Mouse (Mus musculus): ENCODE measurements around the gene Eprs.
A peak's percentile ranks its signal among the peaks of the same experiment; 100 is the strongest.

The Eprs gene

DNA sequence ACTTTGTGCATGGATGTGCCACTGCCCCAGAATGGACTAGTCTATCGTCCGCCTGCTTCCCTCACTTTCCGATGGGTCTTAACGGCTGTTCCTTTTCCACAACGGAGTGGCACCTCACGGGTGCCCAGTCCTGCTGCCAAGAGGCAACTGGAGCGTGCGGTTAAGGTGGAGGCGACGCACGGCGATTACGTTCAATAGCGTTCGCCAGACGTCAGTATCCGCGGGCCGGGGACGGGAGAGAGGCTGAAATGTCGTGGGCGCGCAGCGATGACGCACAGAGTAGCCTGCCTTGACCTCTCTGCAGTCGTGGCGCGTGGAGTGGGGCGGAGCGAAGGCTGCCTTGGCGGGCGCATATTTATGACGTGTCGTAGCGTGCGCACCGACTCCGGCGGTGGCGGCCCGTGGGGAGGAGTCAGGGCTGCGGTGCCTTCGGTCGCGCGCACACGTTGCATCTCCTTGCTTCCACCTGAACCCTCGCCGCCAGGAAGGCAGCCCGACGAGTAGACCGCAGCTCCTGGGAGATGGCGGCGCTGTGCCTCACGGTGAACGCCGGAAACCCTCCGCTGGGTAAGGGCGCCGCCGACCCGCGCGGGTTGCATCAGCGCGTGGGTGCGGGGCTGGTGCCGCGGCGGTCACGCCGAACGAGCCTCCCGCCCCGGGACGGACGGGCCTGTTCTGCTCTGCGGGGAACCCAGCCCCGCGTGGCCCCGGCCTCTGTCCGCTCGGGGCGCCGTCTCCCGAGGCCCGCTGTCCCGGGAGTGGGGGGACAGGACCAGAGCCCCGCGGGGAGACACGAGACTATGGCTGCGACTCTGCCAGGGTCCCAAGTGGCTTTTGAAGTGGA is at the start of gene Eprs:
Gene Eprs, plus strand, starts transcription at position 368 of the 844 bp plus-strand sequence.
- peak; percentile 32; the same call in 1 of the 2 replicates for TF ChIP-seq GATA4 (IDR thresholded peaks at IDR 0.05; ENCODE audit: insufficient replicate concordance, low read length)

DNA sequence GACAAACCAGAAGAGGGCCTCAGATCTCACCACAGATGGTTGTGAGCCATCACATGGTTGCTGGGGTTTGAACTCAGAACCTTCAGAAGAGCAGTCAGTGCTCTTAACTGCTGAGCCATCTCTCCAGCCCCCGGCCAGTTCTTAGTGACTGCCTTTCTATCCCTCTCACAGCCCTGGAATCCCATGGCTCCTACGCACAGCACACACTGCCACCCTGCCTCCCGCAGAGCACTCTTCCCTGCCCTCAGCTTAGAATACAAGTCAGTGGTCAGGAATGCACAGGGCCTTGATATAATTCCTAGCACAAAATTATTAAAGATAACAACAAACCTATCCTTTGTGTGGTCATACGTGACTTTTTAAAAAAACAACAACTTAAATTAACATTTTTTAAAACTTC is 48.3 kb upstream of the Eprs start:
- no peak for TF ChIP-seq GATA4 (IDR thresholded peaks at IDR 0.05; ENCODE audit: insufficient replicate concordance, low read length)

DNA sequence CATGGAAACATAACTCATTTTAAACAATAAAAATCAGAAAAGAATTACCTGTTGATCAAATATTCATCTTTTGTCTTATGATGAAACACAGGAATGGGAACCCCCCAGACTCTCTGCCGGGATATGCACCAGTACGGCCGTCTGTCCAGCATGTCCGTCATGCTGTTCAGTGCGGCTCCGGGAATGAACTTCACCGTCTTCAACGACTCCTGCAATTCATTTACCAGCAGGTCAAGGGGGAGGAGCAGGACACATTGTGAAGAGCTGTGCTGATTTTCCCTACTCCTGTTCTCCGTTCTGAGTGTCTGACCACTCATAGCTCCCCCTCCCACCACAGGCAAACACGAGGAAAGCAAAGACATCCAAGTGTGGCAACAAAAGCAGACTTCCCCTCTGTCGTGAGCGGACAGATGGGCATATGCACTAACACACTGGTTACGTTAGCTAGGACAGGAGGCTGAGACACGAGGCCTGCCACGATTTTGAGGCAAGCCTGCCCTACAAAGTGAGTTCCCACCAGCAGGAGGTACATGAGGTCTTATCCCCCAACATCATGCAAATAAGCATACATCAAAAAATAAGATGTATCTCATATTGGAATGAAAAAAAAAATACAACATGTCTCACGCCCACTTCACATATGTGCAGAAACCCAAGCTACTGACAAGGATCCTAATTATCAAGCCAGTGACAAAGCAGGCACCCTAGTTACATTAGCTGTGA is 46.8 kb upstream of the Eprs start:
- TF ChIP-seq GATA4 (IDR thresholded peaks at IDR 0.05; ENCODE audit: insufficient replicate concordance, low read length), result no peak

DNA sequence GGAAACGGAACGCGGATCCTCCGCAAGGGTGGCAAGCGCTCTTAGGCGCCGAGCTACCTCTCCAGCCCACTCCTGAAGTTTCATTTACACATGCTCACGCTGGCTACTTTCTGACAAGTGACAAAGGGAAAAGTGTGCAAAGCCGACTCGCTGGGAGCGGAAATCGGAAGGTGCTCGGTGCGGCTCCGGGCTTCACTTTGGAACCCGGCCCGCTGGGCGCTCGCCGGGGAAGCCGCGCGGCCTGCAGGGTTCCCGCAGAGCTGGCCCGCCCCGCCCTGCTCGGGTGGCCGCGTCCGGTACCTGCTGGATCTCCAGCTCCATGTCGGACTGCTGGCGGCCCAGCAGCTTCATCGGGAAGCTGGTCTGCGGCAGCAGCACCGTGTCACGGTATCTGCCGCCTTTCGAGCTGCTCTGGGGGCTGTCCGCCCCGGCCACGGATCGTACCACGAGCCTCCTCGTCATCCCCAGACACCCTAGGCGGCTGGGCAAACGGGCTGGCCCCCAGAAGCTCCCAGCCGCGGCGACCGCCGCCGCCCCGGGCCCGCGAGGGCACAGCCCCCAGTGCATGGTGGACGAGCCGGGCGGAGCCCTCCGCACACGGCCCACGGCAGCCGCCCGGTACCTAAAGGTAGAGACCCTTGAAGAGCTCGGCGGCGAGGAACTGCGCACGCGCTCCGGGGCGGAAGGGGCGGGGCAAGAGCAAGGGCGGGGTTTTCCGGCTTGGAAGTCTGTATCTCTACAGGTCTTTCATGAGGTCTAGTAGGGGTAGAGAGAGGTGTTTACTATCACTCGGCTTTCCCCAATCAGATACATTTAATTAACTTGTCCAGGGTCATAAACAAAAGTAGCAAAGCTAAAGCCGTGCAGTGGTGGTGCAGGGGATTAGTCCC is 33.9 kb upstream of the Eprs start, which contains the start of gene Iars2:
Gene Iars2, minus strand, starts transcription at position 676 of the 890 bp plus-strand sequence.
- peak; percentile 8; the same call in 1 of the 2 replicates for TF ChIP-seq GATA4 (IDR thresholded peaks at IDR 0.05; ENCODE audit: insufficient replicate concordance, low read length)

DNA sequence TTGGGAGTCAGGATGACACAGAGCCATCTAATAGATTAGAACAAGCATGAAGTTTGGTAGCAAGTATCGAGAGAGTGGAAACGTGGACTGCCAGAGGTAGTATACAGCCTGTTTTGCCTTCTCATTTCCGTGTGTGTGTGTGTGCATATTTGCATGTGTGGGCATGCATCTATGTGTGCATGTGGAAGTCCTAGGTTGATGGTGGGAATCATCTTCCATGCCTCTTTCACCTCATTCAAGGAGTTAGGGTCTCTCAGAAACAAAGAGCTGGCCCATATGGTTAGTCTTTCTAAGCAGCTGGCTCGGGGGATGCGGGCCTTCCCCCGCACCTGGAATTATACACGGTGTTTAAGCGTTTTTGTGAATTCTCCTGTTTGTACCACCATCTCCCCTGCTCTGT is 33.0 kb upstream of the Eprs start:
- no peak for TF ChIP-seq GATA4 (IDR thresholded peaks at IDR 0.05; ENCODE audit: insufficient replicate concordance, low read length)

DNA sequence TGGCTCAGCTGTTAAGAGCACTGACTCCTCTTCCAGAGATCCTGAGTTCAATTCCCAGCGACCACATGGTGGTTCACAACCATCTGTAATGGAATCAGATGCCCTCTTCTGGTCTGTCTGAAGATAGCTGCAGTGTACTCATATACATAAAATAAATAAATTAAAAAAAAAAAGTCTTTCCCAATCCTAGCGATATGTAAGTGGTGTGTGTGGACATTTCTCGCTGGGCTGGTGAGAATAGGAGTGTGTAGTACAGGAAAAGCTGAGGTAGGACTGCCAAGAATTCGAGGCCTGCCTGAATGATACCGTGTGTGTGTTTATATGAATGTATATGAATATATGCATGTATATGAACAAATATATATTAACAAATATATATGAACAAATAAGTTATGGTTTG is 31.5 kb upstream of the Eprs start:
- TF ChIP-seq GATA4 (IDR thresholded peaks at IDR 0.05; ENCODE audit: insufficient replicate concordance, low read length), result no peak

DNA sequence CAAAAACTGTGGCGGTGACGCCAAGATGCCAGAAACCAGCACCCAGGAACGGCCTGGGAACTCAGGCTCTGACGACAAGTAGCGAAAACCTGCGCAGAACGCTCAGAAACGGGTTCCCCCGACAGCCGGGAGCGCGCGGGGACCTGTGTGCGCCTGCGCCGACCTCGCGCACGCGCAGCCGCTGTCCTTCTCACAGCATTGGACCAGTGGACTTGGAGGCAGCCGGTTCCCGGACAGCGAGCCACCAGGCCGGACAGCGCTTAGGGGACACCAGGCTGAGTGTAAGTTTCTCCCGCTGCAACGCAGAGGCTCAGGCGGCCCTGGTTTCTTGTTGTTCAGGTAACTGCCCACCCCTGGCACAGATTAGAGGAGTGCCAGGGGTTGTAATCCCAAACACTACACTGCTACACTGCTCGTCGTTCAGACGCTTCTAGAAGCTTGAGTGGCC is 30.8 kb upstream of the Eprs start, which contains the start of gene Bpnt1:
Gene Bpnt1, plus strand, starts transcription at position 167 of the 448 bp plus-strand sequence.
- no peak for TF ChIP-seq GATA4 (IDR thresholded peaks at IDR 0.05; ENCODE audit: insufficient replicate concordance, low read length)

DNA sequence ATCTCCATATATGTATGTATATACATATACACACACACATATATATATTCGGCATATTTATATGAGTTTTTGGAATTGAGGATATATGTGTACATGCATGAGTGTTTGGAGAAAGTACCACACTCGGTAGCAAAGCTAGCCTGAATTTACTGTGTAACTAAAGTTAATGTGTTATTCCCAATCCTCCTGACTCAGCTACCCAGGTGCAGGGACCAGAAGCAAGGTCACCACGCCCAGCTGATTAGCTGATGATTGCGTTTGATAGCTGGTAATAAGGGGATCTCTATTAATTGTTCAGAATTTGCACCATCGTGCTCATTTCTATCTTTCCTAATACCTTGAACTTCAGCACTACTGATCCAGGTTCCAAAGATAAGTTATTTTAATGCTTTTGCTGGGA is 29.2 kb upstream of the Eprs start:
- no peak for TF ChIP-seq GATA4 (IDR thresholded peaks at IDR 0.05; ENCODE audit: insufficient replicate concordance, low read length)

DNA sequence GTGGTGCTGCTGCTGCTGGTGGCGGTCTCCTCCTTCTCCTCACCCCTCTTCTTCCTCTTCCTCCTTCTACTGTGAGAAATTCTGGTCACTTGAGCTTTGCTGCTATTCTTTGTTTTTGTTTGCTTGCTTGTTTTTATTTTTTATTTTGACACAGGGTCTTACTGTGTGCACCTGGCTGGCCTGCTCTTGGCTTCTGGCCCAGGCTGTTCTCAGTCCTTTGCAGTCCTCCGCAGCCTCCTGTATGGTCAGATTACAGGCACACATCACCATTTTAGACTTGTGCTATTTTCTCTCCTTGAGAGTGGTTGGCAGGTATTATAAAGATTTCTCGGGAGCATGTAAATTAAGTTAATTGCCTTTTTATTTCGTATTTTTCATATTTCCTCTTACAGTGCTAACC is 28.7 kb upstream of the Eprs start:
- TF ChIP-seq GATA4 (IDR thresholded peaks at IDR 0.05; ENCODE audit: insufficient replicate concordance, low read length), result no peak

DNA sequence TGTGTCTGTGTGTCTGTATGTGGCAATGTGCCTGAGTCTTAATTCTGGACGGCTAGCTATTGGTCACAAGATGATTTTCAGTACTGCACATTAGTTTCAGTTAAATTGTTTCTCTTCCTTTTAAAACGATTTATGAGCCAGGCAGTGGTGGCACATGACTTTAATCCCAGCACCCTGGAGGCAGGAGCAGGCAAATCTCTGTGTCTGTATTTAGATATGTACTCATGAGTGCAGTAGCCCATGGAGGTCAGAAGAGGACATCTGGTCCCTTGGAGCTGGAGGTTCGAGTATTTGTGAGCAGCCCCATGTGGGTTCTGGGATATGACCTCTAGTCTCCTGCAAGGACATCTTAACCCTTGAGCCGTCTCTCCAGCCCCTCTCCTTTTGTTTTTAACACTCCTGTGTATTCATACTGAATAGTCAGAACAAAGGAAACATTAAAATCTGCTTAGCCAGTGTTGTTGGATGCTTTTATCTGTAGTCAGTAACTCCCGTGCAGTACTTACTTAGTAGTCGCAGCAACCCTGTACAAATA is 27.5 kb upstream of the Eprs start:
- no peak for TF ChIP-seq GATA4 (IDR thresholded peaks at IDR 0.05; ENCODE audit: insufficient replicate concordance, low read length)

DNA sequence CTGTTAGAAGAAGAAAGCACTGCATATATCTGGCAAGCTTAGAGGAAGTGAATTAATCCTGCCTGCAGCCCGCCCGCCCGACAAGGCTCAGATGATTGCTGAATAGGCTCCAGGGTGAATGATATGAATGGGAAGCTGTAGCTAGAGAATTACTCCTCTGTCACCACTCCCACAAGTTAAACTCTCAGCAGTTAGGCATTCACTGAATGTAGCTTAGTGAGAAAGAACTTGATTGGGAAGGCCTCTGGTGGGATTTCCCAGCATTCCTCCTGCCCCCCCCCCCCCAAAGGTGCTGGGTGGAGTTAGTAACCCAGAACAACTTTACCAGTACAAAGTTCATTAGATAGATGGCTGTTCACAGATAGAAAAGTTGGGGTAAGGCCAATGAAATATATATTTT is 26.3 kb upstream of the Eprs start:
- no peak for TF ChIP-seq GATA4 (IDR thresholded peaks at IDR 0.05; ENCODE audit: insufficient replicate concordance, low read length)

DNA sequence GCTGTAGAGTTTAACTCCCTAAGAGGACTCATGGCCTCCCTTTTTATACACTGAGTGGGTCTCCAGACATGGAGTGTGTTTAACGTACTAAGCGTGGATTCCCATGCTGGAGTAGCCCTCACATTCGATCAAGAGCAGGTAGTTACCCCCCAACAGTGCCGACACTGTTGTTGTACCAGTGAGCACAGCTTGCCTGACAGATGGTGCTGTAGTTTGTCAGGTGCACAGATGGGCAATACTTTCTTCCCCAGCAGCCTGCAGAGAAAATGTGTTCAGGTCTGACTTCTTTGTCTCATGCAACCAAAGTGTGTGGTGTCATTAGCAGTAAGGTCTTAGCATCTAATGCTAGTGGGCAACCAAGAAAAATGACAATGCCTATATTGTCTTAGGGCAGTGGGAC is 20.4 kb upstream of the Eprs start:
- no peak for TF ChIP-seq GATA4 (IDR thresholded peaks at IDR 0.05; ENCODE audit: insufficient replicate concordance, low read length)

DNA sequence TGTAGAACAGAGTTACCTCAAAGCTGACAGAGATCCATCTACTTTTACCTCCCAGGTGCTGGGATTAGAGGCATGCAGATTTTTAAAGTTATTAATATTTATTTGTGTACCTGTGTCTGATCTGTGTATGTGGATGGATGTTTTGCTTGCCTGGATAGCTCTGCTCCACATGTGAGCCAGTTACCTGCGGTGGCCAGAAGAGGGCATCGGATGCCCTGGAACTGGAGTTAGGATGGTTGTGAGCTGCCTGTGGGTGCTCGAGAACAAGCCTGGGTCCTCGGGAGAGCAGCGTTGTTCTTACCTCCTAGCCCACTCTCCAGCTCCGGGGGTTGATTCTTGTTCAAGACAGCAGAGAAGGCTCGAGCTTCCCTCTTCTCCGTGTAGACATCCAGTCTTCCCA is 19.4 kb upstream of the Eprs start:
- no peak for TF ChIP-seq GATA4 (IDR thresholded peaks at IDR 0.05; ENCODE audit: insufficient replicate concordance, low read length)

DNA sequence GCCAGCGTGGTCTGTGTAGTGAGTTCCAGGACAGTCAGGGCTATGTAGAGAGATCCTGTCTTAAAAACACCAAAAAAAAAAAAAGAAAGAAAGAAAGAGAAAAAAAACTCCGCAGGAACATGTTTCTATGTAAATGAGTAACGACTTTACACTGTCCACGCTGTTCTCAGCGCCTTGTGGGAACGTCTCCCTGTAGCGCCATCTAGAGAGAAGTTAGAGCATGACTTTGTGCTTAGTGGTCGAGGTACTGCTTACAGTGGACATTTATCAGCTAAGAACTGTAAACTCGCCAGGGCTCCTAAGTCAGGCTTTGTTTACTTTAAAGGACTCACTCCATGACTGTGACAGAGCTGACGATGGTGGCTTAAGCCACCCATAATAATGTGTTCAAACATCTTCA is 16.7 kb upstream of the Eprs start:
- no peak for TF ChIP-seq GATA4 (IDR thresholded peaks at IDR 0.05; ENCODE audit: insufficient replicate concordance, low read length)

DNA sequence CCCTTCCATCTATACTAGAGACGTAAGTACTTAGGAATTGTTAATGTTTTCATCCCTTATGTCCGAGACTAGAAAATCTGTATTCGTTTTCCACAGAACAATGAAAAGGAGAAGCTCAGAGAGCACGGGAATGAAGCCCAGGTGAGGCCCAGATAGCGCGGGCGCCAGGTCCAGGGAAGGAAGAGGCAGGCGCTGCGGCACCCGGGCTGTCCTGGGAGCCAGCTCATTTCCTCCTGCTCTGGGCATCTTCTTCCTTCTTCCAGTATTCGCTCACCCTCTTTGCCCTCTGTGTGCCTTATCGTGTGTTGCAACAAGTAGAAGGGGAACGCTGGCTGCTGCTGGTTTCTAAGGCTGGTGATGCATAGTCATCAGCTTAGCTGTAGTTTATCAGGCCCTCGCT is 13.1 kb upstream of the Eprs start:
- no peak for TF ChIP-seq GATA4 (IDR thresholded peaks at IDR 0.05; ENCODE audit: insufficient replicate concordance, low read length)

Measured in liver, adult (tissue).